Mouse (Mus musculus) CD4-positive, CD25-positive, alpha-beta regulatory T cell, adult 4 months (primary cell): ENCODE measurements around the gene C130060K24Rik. TPM values are rescaled to one million over a fixed set of nuclear protein-coding genes. Genes with fewer than 3 reads are reported as not detected.

Source experiments
- ATAC-seq: one replicate; pipeline ENCODE4 v1.8.0; 2017
- polyA plus RNA-seq, 2 experiments: library from polyadenylated mRNA; unstranded; fragments of 100-300 nt; shearing (Covaris generic); gene quantifications; one replicate each; pipeline ENCODE4 v1.2.1; 2017

C130060K24Rik gene
- polyA plus RNA-seq = not detected

DNA sequence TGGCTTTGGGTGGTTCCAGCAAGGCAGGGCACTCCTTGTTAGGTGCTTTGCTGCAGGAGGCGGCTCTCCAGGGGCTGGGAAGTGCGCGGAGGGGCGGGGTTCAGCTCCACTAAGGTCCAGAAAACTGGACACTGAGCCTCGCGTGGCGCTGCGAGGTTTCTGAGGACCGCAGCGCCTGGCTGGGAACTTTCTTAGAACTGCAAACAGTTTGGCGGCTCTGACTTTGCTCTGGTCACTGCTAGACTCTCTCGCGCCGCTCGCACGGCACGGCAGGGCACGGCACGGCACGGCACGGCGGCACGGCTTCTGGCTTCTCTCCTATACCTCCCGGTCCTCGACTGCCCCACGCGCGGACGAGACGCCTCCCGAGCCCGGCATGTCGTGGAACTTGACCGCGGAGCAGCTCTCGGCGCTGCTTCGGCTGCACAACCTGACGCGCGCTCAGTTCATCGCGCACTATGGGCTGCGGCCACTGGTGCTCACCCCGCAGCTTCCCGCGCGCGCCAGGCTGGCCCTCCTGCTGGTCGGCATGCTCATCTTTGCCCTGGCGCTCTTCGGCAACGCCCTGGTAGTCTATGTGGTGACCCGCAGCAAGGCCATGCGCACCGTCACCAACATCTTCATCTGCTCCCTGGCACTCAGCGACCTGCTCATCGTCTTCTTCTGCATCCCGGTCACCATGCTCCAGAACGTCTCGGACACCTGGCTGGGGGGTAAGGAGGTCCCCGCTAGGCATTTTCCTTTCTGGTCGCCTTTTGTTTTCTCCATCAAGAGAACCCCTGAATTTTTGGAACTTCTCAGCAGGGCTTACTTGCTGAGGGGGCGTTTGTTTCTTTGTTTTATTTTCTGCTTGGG is at the start of gene C130060K24Rik:
C130060K24Rik (plus strand) TSS at position 188 of the 855 bp plus-strand sequence.
- ATAC-seq = no peak

DNA sequence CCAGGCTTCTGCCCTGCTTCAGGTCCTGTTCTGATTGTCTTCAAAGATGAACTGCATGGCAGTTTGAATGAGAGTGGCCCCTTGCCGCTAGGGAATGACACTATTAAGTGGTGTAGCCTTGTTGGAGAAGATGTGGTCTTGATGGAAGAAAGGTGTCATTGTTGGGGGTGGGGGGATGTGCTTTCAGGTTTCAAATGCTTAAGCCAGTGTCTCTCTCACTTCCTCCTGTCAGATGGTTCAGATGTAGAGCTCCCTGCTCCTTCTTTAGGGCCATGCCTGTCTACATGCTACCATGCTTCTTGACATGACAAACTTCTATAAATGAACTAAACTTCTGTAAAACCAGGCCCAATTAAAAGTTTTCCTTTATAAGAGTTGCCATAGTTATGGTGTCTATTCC is 46.7 kb upstream of the C130060K24Rik start:
- ATAC-seq = no peak

DNA sequence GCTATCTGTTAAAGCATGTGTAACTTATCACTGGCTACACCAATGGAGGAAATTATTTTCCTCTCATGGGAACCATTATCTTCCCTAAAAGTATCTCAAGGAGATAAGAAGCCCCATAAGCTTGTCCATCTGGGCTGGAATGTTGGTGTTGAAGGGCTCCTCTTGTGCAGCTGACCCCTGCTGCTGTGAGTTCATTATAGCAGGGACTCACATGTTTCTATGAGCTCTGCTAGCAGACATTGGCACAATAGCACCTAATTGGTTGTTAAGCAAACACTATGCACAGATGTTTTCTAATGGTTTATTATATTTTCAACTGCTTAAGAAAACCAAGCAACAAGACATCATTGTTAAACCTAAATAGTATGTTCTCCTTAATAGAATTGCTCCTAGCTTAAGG is 41.5 kb upstream of the C130060K24Rik start:
- ATAC-seq = no peak

DNA sequence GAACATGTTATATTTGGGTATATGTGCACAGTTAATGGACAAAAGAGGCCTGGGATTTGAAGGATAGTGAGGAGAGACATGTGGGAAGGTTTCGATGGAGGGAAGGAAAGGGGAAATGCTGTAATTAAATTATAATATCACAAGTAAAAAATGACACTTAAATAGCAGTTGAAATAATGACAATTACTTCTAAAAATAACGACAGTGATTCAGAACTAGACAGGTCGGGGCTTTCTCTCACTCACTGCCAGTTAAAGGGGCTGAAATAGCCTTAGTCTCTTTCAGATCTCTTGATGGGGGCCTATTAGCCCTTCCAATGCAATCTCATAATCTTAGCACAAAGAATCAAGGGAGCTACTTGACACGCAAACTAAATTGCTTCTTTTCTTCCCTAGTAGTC is 39.5 kb upstream of the C130060K24Rik start:
- ATAC-seq = no peak

DNA sequence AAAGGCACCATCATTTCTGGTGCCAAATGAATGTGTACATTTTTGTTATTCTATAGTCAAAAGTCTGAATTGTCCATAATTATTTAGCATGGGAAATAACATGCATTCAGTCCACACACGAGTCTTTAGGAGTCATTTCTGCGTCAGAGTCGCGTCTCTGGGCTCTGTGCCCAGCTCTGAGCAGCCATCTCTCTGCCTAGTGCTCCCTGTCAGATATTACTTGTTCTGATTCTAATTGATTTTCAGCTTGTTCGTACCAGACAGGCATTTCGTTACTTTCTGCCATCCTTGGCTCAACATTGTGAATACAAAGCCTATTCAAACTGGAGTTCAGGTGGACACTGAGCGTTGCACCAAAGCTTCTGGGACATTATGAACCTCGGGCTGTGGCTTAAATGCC is 33.2 kb upstream of the C130060K24Rik start:
- ATAC-seq = no peak

DNA sequence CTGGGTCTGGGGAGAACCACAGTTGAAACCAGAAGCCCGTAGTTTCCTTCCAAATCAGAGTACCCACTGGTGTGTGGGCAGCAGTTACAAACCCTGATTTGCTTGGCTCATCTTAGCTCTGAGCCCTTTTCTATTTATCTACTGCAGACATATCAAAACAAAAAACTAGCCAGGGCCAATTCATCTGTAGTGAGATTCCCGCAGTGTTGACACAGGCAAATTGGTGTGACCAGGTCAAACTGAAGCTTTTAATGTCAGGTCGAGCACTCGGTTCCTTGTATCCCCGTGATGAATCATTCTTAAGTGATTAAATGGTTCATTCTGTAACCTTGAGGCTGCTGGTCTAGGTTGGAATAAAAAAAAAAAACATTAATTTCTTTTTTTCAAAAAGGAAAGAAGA is 32.6 kb upstream of the C130060K24Rik start:
- no peak for ATAC-seq

DNA sequence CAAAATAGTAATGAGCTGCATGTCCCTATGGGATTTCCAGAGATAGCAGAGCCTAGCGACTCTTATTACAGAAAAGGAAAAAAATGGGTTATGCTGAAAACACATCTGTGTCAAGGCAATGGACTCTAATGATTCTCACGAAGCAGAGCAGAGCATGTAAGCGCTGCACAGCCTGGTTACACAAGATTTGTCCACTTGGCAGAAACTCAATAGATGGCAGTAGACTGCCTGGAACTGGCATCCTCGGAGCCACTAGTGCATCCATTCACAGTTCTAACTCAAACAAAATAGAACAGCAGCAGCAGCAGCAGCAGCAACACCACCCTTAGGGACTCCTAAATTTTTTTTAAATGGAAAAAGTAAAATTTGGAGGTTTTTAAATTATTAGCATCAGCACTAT is 29.3 kb upstream of the C130060K24Rik start:
- no peak for ATAC-seq

DNA sequence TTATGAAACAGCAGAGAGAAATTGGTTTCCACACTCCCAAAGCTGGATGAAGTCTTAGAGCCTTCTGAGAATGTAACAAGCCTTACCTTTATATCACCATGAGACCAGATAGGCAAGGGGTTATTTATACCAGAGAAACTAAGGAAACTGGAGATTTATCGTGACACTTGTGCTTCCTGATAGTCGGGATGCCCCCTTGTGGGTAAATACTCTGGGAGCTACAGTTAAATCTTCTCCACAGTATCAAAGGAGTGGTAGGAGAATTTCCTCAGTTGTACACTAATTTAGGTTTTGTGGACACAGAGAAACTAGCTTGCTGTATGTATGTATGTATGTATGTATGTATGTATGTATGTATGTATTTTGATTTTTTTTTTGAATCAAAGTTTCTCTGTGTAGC is 5.0 kb upstream of the C130060K24Rik start:
- no peak for ATAC-seq

DNA sequence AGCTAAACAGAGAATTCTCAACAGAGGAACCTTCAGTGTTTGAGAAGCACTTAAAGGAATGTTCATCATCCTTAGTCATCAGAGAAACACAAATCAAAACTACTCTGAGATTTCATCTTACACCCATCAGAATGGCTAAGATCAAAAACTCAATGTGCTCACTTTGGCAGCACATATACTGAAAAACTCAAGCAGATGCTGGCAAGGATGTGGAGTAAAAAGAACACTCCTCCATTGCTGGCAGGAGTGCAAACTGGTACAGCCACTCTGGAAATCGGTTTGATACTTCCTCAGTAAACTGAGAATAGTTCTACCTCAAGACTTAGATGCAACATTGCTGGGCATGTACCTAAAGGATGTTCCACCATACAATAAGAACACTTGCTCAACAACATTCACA is 41.0 kb downstream of the C130060K24Rik start:
- no peak for ATAC-seq

DNA sequence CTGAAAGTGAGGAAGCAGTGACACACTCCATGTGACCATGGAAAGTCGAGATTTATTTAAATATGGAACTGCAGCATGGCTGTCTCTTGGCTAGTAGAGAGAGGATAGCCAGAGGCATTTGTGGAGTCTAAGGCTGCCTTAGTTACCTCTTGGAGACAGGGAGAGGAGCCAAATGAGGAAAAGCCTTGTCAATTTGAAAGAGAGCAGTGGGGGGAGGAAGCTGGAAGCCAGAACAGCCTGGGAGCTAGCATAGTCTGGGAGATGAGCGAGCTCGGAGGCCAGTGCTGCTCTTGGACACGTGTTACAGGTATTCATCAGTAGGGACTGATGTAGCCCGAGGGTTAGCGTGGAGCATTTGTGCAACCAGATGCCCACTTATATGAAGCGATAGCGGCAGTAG is 46.2 kb downstream of the C130060K24Rik start:
- ATAC-seq = no peak

DNA sequence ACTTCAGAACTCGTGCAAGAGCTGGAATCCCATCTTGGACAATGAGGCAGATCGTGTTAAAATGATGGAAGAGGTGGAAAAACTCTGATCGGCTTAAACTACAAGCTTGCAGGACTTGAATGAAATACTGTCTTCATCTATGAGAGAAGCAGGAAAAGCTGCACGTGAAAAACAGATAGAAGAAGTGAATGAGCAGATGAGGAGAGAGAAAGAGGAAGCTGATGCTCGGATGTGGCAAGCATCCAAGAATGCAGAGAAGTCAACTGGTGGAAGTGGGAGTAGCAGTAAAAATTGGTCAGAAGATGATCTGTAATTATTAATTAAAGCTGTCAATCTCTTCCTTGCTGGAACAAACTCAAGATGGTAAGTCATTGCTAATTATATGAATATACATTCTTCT is 52.3 kb downstream of the C130060K24Rik start:
- ATAC-seq = no peak

DNA sequence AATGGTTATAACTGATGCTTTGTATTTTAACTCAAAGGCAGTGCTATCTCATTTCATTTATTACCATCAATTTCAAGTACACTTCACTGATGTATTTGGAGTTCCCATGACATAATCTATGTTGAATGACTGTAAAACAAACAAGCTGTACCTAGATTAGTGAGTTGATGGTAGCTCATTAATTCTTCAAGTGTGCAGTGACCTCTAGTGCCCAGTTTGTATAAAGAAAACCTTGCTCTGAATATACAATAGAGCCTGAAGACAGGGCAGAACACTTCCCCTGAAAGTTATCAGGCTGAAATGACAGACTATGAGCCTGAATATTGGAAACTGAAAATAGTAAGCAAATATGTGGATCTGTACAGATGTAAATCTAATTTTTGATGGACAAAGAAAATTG is 72.6 kb downstream of the C130060K24Rik start:
- peak; percentile 69 for ATAC-seq

DNA sequence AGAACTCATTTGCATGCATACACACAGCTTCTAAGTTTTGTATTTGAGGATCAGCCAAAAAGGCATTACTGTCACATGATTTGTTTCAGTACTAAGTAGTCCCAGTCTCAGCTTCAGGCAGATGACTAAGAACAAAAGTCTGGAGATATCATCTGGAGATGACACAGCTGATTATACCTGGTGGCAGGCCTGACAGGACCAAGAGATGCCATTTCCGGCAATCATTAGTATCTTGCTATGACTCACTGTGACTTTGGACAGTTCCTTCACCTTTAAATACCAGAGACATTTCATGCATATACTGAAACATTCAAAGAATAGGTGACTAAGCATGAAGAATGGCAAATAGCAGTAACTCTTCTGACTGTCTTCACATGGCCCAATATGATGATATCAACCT is 84.4 kb downstream of the C130060K24Rik start:
- peak; percentile 91 for ATAC-seq

DNA sequence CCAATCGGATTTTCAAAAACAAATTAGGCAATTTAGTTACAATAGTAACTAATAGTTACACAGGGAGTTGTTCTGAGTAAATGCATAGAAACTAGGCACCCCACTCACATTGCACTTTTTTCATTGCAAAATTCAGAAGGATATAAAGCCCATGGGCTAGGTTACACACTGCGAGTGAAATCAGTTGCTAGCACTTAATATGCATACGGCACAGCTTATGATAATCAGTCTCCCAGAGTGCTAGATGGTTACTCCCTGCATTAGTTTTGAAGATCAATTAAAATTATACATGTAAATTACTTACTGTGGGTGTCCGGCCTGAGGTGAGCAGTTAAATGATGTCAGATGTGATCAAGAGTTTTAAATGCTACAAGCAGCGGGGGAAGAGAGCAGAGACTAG is 89.4 kb downstream of the C130060K24Rik start:
- no peak for ATAC-seq

DNA sequence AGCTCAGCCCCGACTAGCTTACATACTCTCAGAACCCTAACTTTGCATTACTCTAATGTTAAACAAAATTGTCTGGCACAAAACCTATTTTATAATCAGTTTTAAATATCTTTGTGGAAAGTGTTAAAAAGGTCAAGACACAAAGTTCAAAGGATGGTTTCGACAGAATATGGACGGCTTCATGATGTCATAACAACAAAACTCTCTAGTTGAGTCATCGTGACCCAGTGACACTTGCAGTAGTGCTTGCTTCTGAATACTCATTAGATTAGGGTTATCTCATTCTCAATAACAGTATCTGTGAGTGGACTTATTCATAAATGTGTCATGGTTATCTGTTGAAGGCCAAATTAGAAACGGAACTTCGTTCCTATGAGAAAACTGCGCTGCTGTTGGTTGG is 91.5 kb downstream of the C130060K24Rik start:
- peak; percentile 96 for ATAC-seq

DNA sequence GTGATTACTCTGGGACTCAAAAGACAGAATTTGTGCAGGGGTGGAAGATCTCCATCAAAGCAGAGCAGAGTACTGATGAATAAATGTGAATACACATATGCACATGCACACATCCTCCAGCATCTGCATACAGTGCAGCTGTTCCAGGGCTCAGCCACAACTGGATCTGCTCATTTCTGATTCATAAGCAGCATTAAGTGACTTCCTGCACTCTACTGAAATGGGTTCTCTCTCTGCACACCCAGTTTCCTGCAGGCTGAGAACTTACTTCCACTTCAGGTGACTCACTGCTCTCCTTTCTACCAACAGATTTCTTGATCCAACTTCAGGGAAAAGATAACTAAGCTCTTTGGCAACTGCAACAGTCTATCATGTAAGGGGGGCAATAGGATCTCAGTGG is 117.9 kb downstream of the C130060K24Rik start:
- peak; percentile 68 for ATAC-seq

Other genes starting within 250 kb of the C130060K24Rik start
- 1 to 10 TPM; 8.9 TPM for gene Hpgds, start 236.2 kb upstream of the C130060K24Rik start, polyA plus RNA-seq
- gene Tnip3, start 144.2 kb downstream of the C130060K24Rik start, polyA plus RNA-seq = 1 to 10 TPM; 6.6 to 6.8 TPM